Mouse (Mus musculus) olfactory bulb, adult 2 months (tissue): ENCODE results near the gene Mrpl24.

Experiments used
- CTCF ChIP-seq: fragments of 200-500 bp; IDR thresholded peaks from 2 replicates; pipeline ENCODE4 v1.5.1; 2012; ENCODE audit warnings: low read depth, mild to moderate bottlenecking, low read length, moderate library complexity; ENCODE audit not compliant: insufficient read depth
- POLR2A ChIP-seq: fragments of 200-500 bp; IDR thresholded peaks from 2 replicates; pipeline ENCODE4 v1.6.1; 2012; ENCODE audit warnings: mild to moderate bottlenecking, low read depth, low read length, moderate library complexity; ENCODE audit not compliant: insufficient read depth

- TF ChIP-seq CTCF, result no peak
- no peak for TF ChIP-seq POLR2A
These were observed 39.7 kb downstream of the Mrpl24 start for GRCm38 (mm10) chr3:87958967-87959366.
